Mouse (Mus musculus): ENCODE measurements around the gene Ctsl.

Ctsl gene

GRCm38 (mm10) chr13:64314041-64314440 lies 56.6 kb downstream of the Ctsl start:
- no peak for DNase-seq (ENCODE audit: low read depth, low spot score)

GRCm38 (mm10) chr13:64312916-64313289 lies 57.8 kb downstream of the Ctsl start:
- no peak for DNase-seq (ENCODE audit: low read depth, low spot score)

GRCm38 (mm10) chr13:64312024-64312915 lies 58.4 kb downstream of the Ctsl start, which contains the start of gene Aaed1:
Gene Aaed1, minus strand, starts transcription at chr13:64312710.
- peak; percentile 92 for DNase-seq (ENCODE audit: low read depth, low spot score)

DNA sequence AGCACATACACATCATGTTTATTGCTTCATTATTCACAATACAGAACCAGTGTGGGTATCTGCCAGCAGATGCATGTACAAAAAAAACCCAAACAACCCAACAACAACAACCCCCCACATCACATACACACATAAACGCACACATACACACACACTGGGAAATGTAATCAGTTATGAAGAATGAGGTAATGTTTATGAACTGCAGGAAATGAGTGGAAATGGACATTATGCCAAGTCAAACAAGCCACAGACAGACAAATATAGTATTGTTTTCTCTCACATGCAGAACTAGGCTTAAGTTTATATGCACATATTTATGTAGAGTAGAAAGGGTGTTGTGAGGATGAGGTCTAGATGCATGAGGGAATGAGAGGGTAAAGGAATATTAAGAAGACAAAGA lies 59.4 kb downstream of the Ctsl start:
- DNase-seq (ENCODE audit: low read depth, low spot score) = no peak

DNA sequence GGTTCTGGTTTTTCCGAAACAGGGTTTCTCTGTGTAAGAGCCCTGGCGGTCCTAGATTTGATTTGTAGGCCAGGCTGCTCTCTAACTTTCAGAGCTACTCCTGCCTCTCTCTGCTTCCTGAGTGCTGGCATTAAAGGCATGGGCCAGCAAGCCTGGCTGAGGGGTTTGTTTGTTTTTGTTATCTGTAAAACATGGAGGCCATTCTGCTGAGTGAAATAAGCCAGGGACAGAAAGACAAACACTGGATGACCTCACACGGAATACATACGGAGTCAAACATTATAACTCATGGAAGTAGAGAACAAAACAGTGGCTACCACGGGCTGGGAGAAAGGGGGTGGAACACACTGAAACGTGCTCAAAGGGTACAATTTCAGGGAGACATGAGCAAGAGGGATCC lies 60.1 kb downstream of the Ctsl start:
- no peak for DNase-seq (ENCODE audit: low read depth, low spot score)

- DNase-seq (ENCODE audit: low read depth, low spot score) = no peak
Measured at GRCm38 (mm10) chr13:64309842-64310241, 60.8 kb downstream of the Ctsl start.

All from skeletal muscle tissue, adult 2 months (tissue).